Mouse (Mus musculus) myocyte (in vitro differentiated cells): ENCODE data around the gene Vamp5. TPM values are rescaled to one million over a fixed set of nuclear protein-coding genes. Genes with fewer than 3 reads are reported as not detected.

Source experiments
- H3K27me3 ChIP-seq: one replicate; pipeline ENCODE4 v1.6.1; 2011; ENCODE audit not compliant: control insufficient read depth, insufficient read depth, insufficient read length
- H3K36me3 ChIP-seq: one replicate; pipeline ENCODE4 v1.6.1; 2011; ENCODE audit not compliant: control insufficient read depth, insufficient read depth
- H3K4me2 ChIP-seq: one replicate; pipeline ENCODE4 v1.6.1; 2011; ENCODE audit warnings: low read depth, control low read depth
- H3K4me3 ChIP-seq: one replicate; pipeline ENCODE4 v1.5.1; 2011; ENCODE audit warnings: mild to moderate bottlenecking, control low read depth, moderate library complexity
- H3K79me2 ChIP-seq: one replicate; pipeline ENCODE4 v1.6.1; 2011; ENCODE audit not compliant: control insufficient read depth, insufficient read depth
- H3ac ChIP-seq: one replicate; pipeline ENCODE4 v1.6.1; 2011; ENCODE audit not compliant: control insufficient read depth, insufficient read length
- CEBPB ChIP-seq: IDR thresholded peaks from 2 replicates; pipeline ENCODE4 v1.6.1; 2011; ENCODE audit warnings: mild to moderate bottlenecking, moderate library complexity; ENCODE audit not compliant: poor library complexity, insufficient read depth, severe bottlenecking
- E2F4 ChIP-seq: IDR thresholded peaks from one replicate; pipeline ENCODE4 v1.6.1; 2011; ENCODE audit warnings: mild to moderate bottlenecking, control low read depth, moderate library complexity; ENCODE audit not compliant: insufficient read depth
- MAX ChIP-seq: IDR thresholded peaks from one replicate; pipeline ENCODE4 v1.6.1; 2011; ENCODE audit warnings: low read depth, mild to moderate bottlenecking, control low read depth
- MYOD1 ChIP-seq, 3 experiments: IDR thresholded peaks; one replicate each; pipeline ENCODE4 v1.6.1; 2011; ENCODE audit warnings: control low read depth in 2 of 3, low read depth in 2 of 3, mild to moderate bottlenecking in 2 of 3, moderate library complexity in 1 of 3; ENCODE audit not compliant: insufficient read length in 2 of 3, control insufficient read depth in 1 of 3
- MYOG ChIP-seq, 3 experiments: IDR thresholded peaks; one replicate each; pipeline ENCODE4 v1.6.1; 2011; ENCODE audit warnings: control low read depth in 2 of 3, low read depth in 2 of 3, mild to moderate bottlenecking in 2 of 3; ENCODE audit not compliant: insufficient read length in 2 of 3, control insufficient read depth in 1 of 3, insufficient read depth in 1 of 3
- POLR2A ChIP-seq: IDR thresholded peaks from one replicate; pipeline ENCODE4 v1.6.1; 2011; ENCODE audit warnings: low read depth, mild to moderate bottlenecking, control low read depth, moderate library complexity; ENCODE audit not compliant: insufficient read length
- POLR2AphosphoS2 ChIP-seq: IDR thresholded peaks from one replicate; pipeline ENCODE4 v1.6.1; 2011; ENCODE audit warnings: low read depth, control low read depth; ENCODE audit not compliant: insufficient read length
- REST ChIP-seq: IDR thresholded peaks from one replicate; pipeline ENCODE4 v1.6.1; 2011; ENCODE audit warnings: mild to moderate bottlenecking, control low read depth, moderate library complexity; ENCODE audit not compliant: insufficient read depth, insufficient read length
- SRF ChIP-seq: IDR thresholded peaks from one replicate; pipeline ENCODE4 v1.6.1; 2011; ENCODE audit warnings: low read depth; ENCODE audit not compliant: control insufficient read depth, insufficient read length
- TCF12 ChIP-seq: IDR thresholded peaks from one replicate; pipeline ENCODE4 v1.6.1; 2011; ENCODE audit warnings: mild to moderate bottlenecking, control low read depth; ENCODE audit not compliant: poor library complexity, insufficient read depth, severe bottlenecking
- TCF3 ChIP-seq: IDR thresholded peaks from one replicate; pipeline ENCODE4 v1.6.1; 2011; ENCODE audit warnings: low read depth, control low read depth; ENCODE audit not compliant: insufficient read length
- USF1 ChIP-seq: IDR thresholded peaks from one replicate; pipeline ENCODE4 v1.6.1; 2011; ENCODE audit warnings: low read depth, mild to moderate bottlenecking, control low read depth, moderate library complexity
- polyA plus RNA-seq: library from polyadenylated mRNA; unstranded; fragments of >200 nt; fragmentation: generic; extraction: Trizol; gene quantifications from one replicate; pipeline ENCODE4 v1.2.1, GENCODE M21; 2012; ENCODE audit warnings: missing spikeins

Vamp5 gene
- polyA plus RNA-seq, 1 experiment = 544 TPM

DNA sequence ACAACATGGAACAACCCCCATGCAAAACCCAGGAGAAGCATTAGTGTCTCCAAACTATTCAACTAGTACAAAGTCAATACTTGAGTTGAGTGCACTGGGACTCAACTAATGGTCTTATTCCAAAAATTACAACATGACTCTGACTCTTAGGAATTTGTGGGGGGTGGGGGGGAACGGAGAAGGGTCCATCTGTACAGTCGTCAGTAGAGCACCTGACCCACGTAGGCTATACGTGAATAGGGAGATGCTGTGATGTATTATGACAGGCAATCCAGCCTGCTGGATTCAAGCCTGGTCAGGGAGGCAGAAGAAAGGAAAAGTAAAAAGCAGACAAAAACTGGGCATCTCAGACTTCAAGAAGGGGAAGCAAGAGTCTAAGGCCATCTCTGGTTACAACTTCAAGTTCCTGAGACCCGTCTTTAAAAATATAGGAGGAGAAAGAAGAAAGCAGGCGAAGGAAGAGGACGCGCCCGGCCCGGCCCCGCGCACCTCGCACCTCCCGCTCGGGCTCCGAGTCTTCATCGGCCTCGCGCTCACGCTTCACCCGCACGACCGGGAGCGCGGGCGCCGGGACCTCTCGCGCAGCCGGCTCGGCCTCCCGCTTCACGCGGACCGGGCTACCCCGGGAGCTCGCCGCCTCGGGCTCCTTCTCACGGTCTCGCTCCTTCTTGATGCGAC lies 35.7 kb downstream of the Vamp5 start:
- peaks cover 73% of the 10 kb centered on the region for H3K79me2 ChIP-seq
- H3K4me3 ChIP-seq = peak overlapping the region; percentile 69
- peaks cover 8% of the 10 kb centered on the region for H3K36me3 ChIP-seq
- peak overlapping the region; percentile 96 for H3K4me2 ChIP-seq
- H3K27me3 ChIP-seq = no peaks in the 10 kb centered on the region
- TF ChIP-seq POLR2AphosphoS2 (no peak), SRF (no peak), POLR2A (no peak), USF1 (no peak), CEBPB (no peak), TCF3 (no peak), MAX (no peak), REST (no peak), MYOD1 (IDR thresholded peaks at IDR 0.05; ENCODE audit: control insufficient read depth in 1 of 3, insufficient read length in 2 of 3, low read depth in 2 of 3) (no peak)
- peak overlapping the region; percentile 92 for H3ac ChIP-seq

DNA sequence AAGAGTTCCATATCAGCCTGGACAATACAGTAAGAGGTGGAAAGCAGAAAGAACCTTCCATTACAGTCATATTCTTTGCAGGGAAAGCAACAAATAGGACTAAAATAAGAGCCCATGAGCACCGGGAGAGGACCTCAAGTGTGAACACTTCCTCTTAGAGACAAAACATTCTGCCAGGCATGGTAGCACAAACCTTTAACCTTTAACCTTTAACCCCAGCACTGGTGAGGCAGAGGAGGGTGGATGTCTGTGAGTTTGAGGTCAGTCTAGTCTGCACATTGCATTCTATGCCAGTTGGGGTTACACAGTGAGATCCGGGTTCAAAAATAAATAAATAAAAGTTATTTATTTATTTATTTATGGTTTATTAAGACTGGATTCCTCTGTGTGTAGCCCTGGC lies 39.8 kb downstream of the Vamp5 start:
- Histone ChIP-seq H3ac (no peak overlapping the region), H3K27me3 (no peaks in the 10 kb centered on the region), H3K36me3 (peaks cover 44% of the 10 kb centered on the region), H3K4me2 (no peak overlapping the region), H3K4me3 (no peak overlapping the region), H3K79me2 (peaks cover 49% of the 10 kb centered on the region)
- no peak for TF ChIP-seq TCF12
- TF ChIP-seq MYOG (IDR thresholded peaks at IDR 0.05; ENCODE audit: control insufficient read depth in 1 of 3, insufficient read depth in 1 of 3, insufficient read length in 2 of 3, low read depth in 2 of 3) = no peak
- no peak for TF ChIP-seq USF1
- no peak for TF ChIP-seq REST
- TF ChIP-seq MAX = no peak
- TF ChIP-seq POLR2A = no peak
- no peak for TF ChIP-seq POLR2AphosphoS2
- TF ChIP-seq E2F4 = no peak
- TF ChIP-seq TCF3 = no peak
- no peak for TF ChIP-seq CEBPB
- no peak for TF ChIP-seq MYOD1 (IDR thresholded peaks at IDR 0.05; ENCODE audit: control insufficient read depth in 1 of 3, insufficient read length in 2 of 3, low read depth in 2 of 3)
- TF ChIP-seq SRF = no peak

DNA sequence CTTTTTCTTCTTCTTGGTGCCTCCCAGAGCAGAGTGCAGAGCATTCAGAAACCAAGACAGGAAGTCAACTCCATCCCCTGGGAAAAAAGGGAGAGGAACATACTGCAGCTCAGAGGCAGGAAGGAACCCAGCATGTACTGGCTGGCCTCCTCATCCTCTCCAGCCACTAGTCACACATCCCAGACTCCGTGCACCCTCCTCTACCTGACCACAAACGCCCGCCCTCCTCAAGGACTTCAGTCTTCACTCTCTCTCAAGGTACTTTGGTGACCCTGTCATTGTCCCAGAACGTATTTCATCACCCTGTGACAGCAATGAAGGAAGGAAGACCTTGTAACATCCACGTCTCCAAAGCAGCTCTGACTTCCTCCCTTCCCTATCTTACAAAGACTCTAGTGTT lies 47.2 kb downstream of the Vamp5 start:
- no peak for TF ChIP-seq MYOG (IDR thresholded peaks at IDR 0.05; ENCODE audit: control insufficient read depth in 1 of 3, insufficient read depth in 1 of 3, insufficient read length in 2 of 3, low read depth in 2 of 3)
- TF ChIP-seq MAX = no peak
- no peak for TF ChIP-seq CEBPB
- no peak for TF ChIP-seq POLR2A
- no peak for TF ChIP-seq TCF3
- TF ChIP-seq TCF12 = no peak
- TF ChIP-seq REST = no peak
- no peak for TF ChIP-seq USF1
- no peak for TF ChIP-seq E2F4
- TF ChIP-seq MYOD1 (IDR thresholded peaks at IDR 0.05; ENCODE audit: control insufficient read depth in 1 of 3, insufficient read length in 2 of 3, low read depth in 2 of 3) = no peak
- TF ChIP-seq POLR2AphosphoS2 = no peak
- no peak for TF ChIP-seq SRF
- H3K79me2 ChIP-seq = no peaks in the 10 kb centered on the region
- H3K36me3 ChIP-seq = peaks cover 66% of the 10 kb centered on the region
- H3K4me3 ChIP-seq = no peak overlapping the region
- no peak overlapping the region for H3K4me2 ChIP-seq
- H3K27me3 ChIP-seq = no peaks in the 10 kb centered on the region
- no peak overlapping the region for H3ac ChIP-seq

DNA sequence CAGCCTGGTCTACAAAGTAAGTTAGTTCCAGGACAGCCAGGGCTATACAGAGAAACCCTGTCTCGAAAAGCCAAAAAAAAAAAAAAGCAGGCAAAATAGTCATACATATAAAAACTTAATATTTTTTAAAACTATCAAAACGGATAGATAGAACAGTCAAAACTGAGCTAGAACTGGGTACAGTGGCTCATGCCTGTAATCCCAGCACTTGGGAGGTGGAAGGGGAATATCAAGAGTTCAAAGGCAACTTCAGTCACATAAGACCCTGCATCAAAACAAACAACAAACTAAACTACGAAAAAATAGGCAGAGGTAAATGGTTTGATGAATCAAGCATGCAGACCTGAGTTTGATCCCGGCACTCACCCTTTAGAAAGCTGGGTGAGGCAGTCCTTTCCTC lies 50.1 kb downstream of the Vamp5 start:
- no peaks in the 10 kb centered on the region for H3K79me2 ChIP-seq
- no peak overlapping the region for H3K4me2 ChIP-seq
- no peak for TF ChIP-seq CEBPB
- no peak for TF ChIP-seq REST
- no peak for TF ChIP-seq SRF
- no peak overlapping the region for H3K4me3 ChIP-seq
- H3ac ChIP-seq = no peak overlapping the region
- H3K27me3 ChIP-seq = no peaks in the 10 kb centered on the region
- peaks cover 63% of the 10 kb centered on the region for H3K36me3 ChIP-seq

DNA sequence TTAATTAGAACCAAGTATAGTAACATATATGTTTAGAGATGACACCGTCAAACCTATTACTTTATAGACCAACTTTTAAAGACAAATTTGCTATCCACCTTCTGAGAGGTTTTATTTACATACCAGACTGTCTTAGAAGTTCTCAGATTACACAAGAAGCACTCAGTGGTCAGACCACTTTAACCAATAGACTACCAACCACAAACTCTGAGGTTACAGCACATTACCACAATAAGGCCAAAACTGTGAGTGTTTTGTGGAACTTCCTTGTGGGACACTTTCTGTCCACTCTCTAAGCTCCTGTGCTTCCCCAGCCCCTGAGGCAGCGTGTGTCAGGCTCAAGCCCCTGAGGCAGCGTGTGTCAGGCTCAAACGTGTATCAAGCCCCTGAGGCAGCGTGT lies 51.2 kb downstream of the Vamp5 start:
- Histone ChIP-seq H3K27me3 (no peaks in the 10 kb centered on the region), H3K79me2 (no peaks in the 10 kb centered on the region), H3K4me2 (no peak overlapping the region), H3K4me3 (no peak overlapping the region), H3ac (no peak overlapping the region), H3K36me3 (peaks cover 67% of the 10 kb centered on the region)
- TF ChIP-seq TCF12 (no peak), POLR2AphosphoS2 (no peak), TCF3 (no peak), USF1 (no peak), MAX (no peak), REST (no peak), E2F4 (no peak), POLR2A (no peak), SRF (no peak), MYOD1 (IDR thresholded peaks at IDR 0.05; ENCODE audit: control insufficient read depth in 1 of 3, insufficient read length in 2 of 3, low read depth in 2 of 3) (no peak), CEBPB (no peak), MYOG (IDR thresholded peaks at IDR 0.05; ENCODE audit: control insufficient read depth in 1 of 3, insufficient read depth in 1 of 3, insufficient read length in 2 of 3, low read depth in 2 of 3) (no peak)
